Mouse (Mus musculus) lung, postnatal 0 days (tissue): ENCODE data around the gene Irf2bpl.

Experiments
- CTCF ChIP-seq: IDR thresholded peaks from 2 replicates; pipeline ENCODE4 v1.5.1; 2016; ENCODE audit warnings: antibody characterized with exemption, mild to moderate bottlenecking
- EP300 ChIP-seq: IDR thresholded peaks from 2 replicates; pipeline ENCODE4 v1.6.1; 2016; ENCODE audit warnings: antibody characterized with exemption, mild to moderate bottlenecking, control low read depth

- TF ChIP-seq CTCF, result no peak
- no peak for TF ChIP-seq EP300
Measured at GRCm38 (mm10) chr12:86887381-86888129, 3.0 kb upstream of the Irf2bpl start.
